Mouse (Mus musculus) olfactory bulb, adult 2 months (tissue): ENCODE results near the gene Cd27.

Source experiments
- CTCF ChIP-seq: fragments of 200-500 bp; IDR thresholded peaks from 2 replicates; pipeline ENCODE4 v1.5.1; 2012; ENCODE audit warnings: low read depth, mild to moderate bottlenecking, low read length, moderate library complexity; ENCODE audit not compliant: insufficient read depth
- POLR2A ChIP-seq: fragments of 200-500 bp; IDR thresholded peaks from 2 replicates; pipeline ENCODE4 v1.6.1; 2012; ENCODE audit warnings: mild to moderate bottlenecking, low read depth, low read length, moderate library complexity; ENCODE audit not compliant: insufficient read depth

- TF ChIP-seq CTCF (no peak), POLR2A (no peak)
Observed at GRCm38 (mm10) chr6:125241566-125241965, 4.8 kb upstream of the Cd27 start.
